Mouse (Mus musculus) effector memory CD4-positive, alpha-beta T cell, adult 7 months (primary cell): Measurements from ENCODE around the gene Eno1. TPM values are rescaled to one million over a fixed set of nuclear protein-coding genes. Genes with fewer than 3 reads are reported as not detected.

Experiments
- polyA plus RNA-seq: library from polyadenylated mRNA; unstranded; fragments of 100-300 nt; shearing (Covaris generic); gene quantifications from one replicate; pipeline ENCODE4 v1.2.1, GENCODE M21; 2017

Eno1 gene
- polyA plus RNA-seq: 1,085 TPM

GRCm38 (mm10) chr4:150236521-150237481, at the start of gene Eno1:
Eno1 (plus strand) TSS chr4:150236721.

GRCm38 (mm10) chr4:150201232-150201631, 35.3 kb upstream of the Eno1 start, which contains the start of gene Car6:
Car6 (minus strand) TSS chr4:150201332.

GRCm38 (mm10) chr4:150281018-150281761, 44.7 kb downstream of the Eno1 start, which contains the start of gene Rere:
Rere (plus strand) TSS chr4:150281646.

Other genes starting within 250 kb of the Eno1 start
- gene H6pd, start 227.7 kb upstream of the Eno1 start, polyA plus RNA-seq: 7.7 TPM
- not detected for gene Gpr157, start 149.4 kb upstream of the Eno1 start, polyA plus RNA-seq
- 0.72 TPM for gene Slc2a5, start 117.4 kb upstream of the Eno1 start, polyA plus RNA-seq
- gene Slc2a7, start 87.7 kb upstream of the Eno1 start, polyA plus RNA-seq: not detected
- gene Car6, start 35.4 kb upstream of the Eno1 start, polyA plus RNA-seq: not detected
- 11.1 TPM for gene Rere, start 44.9 kb downstream of the Eno1 start, polyA plus RNA-seq